Mouse (Mus musculus): ENCODE results near the gene Camk1.

- TF ChIP-seq CTCF (IDR thresholded peaks at IDR 0.05; ENCODE audit: control insufficient read depth, insufficient read depth, insufficient replicate concordance, low read depth, low read length) (no peak), POLR2A (IDR thresholded peaks at IDR 0.05; ENCODE audit: control insufficient read depth, low read depth, low read length) (no peak)
Observed at GRCm38 (mm10) chr6:113302258-113302657, 41.5 kb downstream of the Camk1 start.

All from testis, adult 2 months (tissue).